Mouse (Mus musculus) urinary bladder, postnatal 10 days (tissue): ENCODE measurements around the gene Dio1.

ENCODE experiments used
- DNase-seq: peaks from one replicate; pipeline ENCODE4 v3.0.0; 2022; ENCODE audit warnings: low spot score

Gene Dio1

GRCm38 (mm10) chr4:107247110-107247509, 59.9 kb downstream of the Dio1 start:
- DNase-seq: no peak

DNA sequence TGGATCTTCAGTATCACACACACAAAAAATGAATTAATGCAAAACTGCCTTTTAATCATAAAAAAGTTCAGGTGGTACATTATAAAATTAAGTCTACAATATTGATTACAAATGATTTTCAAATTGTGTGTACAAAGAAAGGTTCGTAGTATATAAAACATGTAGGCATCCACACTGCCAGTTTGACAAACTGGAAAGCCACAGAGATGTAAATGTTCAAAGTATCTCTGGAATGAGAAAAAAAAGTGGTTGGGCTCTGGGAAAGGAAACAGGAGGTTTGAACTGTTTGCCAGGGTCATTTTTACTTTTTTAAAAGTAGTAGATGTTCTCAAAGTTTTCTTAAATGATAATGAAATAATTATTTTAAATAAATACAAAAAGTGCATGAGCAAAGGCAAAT, 60.9 kb downstream of the Dio1 start:
- no peak for DNase-seq

GRCm38 (mm10) chr4:107245368-107245767, 61.6 kb downstream of the Dio1 start:
- DNase-seq: no peak

GRCm38 (mm10) chr4:107243365-107244333, 63.3 kb downstream of the Dio1 start:
- no peak for DNase-seq
